Mouse (Mus musculus) lung, adult 2 months (tissue): ENCODE measurements around the gene Insrr.

Source experiments
- CTCF ChIP-seq: fragments of 200-500 bp; IDR thresholded peaks from 2 replicates; pipeline ENCODE4 v1.5.1; 2011; ENCODE audit warnings: mild to moderate bottlenecking, low read length, control low read depth; ENCODE audit not compliant: insufficient read depth
- POLR2A ChIP-seq: fragments of 200-500 bp; IDR thresholded peaks from 2 replicates; pipeline ENCODE4 v1.6.1; 2011; ENCODE audit warnings: low read depth, mild to moderate bottlenecking, control low read depth, low read length, borderline replicate concordance; ENCODE audit errors: extremely low read depth

- TF ChIP-seq CTCF: no peak
- TF ChIP-seq POLR2A: no peak
Observed at GRCm38 (mm10) chr3:87789248-87789647, 7.5 kb upstream of the Insrr start.
